Mouse (Mus musculus): ENCODE data around the gene Cep104.
A peak's percentile ranks its signal among the peaks of the same experiment; 100 is the strongest.

The Cep104 gene

DNA sequence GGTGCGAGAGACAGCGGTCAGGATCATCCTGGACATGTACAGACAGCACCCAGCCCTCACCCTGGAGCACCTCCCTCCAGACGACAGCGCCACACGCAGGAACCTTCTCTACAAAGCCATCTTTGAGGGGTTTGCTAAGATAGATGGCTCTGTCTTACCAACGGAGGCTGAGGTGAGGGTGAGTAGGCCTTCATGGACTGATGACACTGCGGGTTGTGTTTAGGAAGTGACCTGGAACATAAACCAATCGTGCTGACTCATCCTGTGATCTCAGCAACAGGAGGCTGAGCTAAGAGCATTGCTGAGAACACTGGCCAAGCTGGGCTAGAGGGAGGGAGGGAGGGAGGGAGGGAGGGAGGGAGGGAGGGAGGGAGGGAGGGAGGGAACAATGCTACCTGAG is 18.5 kb downstream of the Cep104 start:
- DNase-seq (ENCODE audit: low spot score in 2 of 2) = no peak

DNA sequence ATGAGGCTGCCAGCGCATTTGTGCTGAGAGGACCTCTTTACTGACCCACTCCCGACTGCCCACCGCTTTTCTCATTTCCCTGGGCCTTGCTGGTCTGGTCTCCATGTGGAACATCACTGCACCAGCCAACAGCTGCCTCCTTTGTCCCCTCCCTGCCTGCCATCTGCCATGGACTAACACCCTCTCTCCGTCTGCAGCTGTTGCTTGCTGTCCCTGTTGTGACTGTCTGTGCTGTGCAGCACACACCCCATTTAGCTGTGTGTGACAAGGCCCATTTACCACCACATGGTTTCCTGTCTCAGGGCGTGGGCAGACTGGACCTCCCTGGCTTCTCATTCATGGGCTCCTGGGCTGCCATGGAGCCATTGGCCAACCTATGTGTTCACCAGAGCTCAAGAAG is 30.5 kb downstream of the Cep104 start:
- no peak for DNase-seq (ENCODE audit: low spot score in 2 of 2)

DNA sequence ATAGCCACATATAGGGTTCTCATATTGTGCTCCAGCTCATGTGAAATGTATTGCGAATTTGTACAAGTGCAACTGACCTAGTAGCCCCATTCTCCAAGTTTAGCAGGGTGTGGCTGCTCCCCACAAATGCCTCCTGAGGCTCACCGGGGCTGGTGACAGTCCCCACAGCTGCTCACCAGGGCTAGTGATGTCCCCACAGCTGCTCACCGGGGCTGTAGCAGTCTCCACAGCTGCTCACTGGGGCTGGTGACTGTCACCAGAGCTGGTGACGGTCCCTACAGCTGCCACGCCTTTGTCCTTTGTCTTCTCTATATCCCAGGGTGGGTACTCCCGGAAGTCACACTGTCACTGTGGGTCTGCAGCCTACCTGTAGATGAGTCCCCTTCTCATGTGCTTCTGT is 31.3 kb downstream of the Cep104 start:
- DNase-seq (ENCODE audit: low spot score in 2 of 2) = no peak

DNA sequence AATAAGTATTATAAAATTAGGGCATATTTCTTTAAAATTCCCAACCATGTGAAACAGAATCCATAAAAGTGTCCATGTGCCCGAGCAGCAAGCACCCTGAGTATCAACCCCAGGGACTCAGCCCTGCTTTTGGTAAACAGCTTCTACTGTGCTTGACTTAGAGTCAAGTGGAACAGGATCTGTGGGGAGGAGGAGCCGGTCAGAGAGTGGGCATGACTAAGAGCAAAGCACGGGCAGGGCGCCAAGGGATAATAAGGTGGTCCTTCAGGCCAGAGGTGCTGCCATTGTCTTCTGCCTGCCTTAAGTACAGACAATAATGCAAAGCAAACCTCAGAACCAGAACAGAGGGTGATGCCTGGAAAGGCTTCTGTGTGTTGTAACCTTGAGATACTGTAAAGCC is 32.8 kb downstream of the Cep104 start:
- no peak for DNase-seq (ENCODE audit: low spot score in 2 of 2)

DNA sequence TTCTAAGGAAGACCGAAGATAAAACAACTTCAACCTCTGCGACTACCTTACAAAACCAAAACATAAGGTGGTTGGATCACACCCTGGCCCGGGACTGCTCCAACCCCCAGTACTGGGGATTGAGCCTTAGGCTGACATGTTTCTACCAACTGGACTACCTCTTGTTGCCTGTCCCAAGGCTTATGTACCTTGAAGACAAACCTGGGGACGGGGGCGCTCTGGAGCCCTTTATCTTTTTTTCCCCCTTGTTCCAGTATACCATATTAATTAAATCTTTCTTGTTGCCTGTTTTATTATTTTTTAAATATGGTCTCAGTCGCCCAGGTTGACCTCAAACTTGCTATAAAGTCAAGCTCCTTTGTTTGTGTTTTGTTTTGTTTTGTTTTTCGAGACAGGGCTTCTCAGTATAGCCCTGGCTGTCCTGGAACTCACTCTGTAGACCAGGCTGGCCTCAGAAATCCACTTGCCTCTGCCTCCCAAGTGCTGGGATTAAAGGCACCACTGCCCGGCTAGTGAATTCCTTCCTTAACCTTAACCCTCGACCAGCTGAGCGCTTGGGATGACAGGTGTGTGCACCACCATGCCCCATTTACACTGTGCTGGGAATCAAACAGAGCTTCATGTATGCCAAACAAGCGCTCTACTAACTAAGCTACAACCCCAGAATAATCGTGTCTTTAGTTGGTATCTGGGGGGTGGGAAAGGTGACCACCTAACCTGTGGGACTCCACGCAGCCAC is 36.1 kb downstream of the Cep104 start:
- no peak for DNase-seq (ENCODE audit: low spot score in 2 of 2)

DNA sequence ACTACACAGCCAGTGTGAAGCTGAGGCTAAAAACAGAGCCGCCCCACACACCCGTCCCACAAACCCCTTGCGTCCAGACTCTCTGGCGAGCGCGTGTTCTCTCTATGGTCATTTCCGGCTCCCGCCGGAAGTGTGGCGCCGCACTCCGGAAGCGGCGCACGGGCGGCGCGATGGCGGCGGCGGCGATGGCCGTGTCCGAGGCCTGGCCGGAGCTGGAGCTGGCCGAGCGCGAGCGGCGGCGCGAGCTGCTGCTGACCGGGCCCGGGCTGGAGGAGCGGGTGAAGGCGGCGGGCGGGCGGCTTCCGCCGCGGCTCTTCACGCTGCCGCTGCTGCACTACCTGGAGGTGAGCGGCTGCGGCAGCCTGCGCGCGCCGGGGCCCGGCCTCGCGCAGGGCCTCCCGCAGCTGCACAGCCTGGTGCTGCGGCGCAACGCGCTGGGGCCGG is 36.7 kb downstream of the Cep104 start, which contains the start of gene Lrrc47:
Gene Lrrc47 (plus strand): TSS at position 86 of the 444 bp plus-strand sequence.
- peak; percentile 81 to 84 for DNase-seq (ENCODE audit: low spot score in 2 of 2)

DNA sequence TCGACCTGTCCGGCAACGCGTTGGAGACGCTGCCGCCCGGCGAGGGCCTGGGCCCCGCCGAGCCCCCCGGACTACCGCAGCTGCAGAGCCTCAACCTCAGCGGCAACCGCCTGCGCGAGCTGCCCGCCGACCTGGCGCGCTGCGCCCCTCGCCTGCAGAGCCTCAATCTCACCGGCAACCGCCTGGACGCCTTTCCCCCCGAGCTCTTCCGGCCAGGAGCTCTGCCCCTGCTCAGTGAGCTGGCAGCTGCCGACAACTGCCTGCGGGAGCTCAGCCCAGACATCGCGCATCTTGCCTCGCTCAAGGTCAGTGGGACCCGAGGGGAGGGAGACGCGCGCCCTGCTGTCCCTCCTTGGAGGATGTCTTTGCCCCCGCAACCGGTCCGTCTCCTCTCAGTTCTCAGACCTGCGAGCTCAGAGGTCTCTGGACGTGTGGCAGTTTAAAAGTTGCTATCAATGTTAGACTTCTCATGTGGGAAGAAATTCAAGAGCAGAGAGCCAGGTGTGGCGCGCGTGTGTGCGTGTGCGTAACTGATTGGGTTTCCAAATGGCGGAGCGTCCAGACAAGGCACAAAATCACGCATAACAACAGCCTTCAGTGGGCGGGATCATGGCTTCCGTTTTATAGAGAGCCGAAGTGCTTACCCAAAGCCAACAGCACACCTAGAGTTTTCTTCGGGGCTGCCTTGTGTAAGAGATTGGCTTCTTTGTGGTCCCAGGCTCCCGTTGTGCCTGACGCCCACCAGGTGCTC is 37.3 kb downstream of the Cep104 start:
- no peak for DNase-seq (ENCODE audit: low spot score in 2 of 2)

DNA sequence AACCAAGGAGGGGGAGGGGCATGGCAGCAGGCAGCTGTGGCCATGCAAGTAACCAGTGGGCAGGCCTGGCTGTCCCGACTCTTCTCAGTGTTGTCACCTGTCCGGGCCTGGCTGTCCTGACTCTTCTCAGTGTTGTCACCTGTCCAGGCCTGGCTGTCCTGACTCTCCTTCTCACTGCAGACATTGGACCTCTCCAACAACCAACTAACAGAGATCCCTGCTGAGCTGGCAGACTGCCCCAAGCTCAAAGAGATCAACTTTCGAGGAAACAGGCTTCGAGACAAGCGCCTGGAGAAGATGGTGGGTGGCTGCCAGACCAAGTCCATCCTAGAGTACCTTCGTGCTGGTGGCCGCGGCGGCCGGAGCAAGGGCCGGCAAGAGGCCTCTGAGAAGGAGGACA is 40.5 kb downstream of the Cep104 start:
- DNase-seq (ENCODE audit: low spot score in 2 of 2) = no peak

DNA sequence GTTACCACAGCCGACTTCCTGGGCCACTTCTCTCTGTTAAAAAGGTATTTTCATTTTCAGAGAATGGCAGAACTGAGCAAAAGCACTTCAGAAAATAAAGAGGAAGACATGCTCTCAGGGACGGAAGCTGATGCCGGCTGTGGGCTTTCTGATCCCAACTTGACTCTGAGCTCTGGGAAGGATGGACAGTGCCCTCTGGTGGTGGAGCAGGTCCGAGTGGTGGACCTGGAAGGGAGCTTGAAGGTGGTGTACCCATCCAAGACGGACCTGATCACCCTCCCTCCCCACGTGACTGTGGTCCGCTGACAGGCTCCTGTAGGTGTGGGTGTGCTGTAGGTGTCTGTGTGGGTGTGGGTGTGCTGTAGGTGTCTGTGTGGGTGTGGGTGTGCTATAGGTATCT is 44.6 kb downstream of the Cep104 start:
- DNase-seq (ENCODE audit: low spot score in 2 of 2) = peak; percentile 24 to 36

DNA sequence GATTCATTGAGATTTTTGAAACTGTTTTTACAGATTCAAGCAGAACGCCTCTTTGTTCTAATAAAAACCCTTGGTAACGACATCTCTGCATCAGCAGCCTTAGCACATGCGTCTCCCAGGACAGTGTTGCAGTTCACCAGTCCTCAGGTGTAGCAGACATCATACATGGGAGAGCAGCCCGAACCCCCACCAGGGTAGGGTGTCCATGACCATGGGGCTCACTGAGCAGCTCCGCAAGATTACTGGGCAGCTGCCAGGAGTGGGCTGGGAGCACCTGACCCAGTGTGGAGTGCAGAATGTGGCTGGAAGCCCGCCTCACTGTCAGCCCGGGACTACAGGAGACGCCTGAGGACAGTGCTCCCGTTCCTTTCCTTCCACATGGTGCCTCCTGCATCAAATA is 46.4 kb downstream of the Cep104 start:
- DNase-seq (ENCODE audit: low spot score in 2 of 2) = no peak

DNA sequence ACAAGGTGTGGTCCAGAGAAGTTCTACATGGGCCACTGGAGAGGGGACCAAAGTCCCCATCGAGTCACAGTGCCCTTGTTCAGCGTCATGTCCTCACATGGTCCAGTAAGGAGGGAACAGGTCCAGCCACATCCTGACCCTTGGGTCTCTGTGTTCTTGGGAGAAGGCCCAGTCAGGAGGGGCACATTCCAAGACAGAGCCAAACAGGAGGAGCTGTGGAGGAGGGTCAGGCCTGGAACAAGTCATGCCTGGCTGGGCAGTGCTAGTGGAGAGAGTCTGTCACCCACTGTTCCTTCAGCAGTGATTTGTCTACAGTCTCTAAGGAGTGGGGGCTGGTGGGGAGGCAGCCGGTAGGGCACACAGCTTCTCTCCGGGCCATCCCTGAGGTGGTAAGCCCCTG is 47.4 kb downstream of the Cep104 start:
- no peak for DNase-seq (ENCODE audit: low spot score in 2 of 2)

DNA sequence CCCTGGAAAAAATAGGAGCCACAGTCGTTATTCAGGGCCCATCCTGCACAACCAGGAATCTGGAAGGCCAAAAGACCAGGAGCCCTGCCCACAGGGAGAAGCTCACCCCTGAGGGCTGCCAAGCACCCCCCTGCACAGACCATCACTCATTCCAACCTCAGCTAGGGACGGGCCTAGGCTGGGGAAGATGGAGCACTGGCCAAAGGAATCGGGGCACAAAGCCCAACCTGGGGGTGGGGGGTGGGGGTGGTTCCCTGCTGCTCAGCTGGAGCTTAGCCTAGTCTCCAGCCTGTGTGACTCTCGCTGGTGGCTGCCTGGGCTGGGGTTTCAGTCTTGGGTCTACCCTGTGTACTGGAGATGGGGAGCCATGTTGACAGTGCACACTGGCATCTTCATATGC is 47.9 kb downstream of the Cep104 start:
- DNase-seq (ENCODE audit: low spot score in 2 of 2) = no peak

DNA sequence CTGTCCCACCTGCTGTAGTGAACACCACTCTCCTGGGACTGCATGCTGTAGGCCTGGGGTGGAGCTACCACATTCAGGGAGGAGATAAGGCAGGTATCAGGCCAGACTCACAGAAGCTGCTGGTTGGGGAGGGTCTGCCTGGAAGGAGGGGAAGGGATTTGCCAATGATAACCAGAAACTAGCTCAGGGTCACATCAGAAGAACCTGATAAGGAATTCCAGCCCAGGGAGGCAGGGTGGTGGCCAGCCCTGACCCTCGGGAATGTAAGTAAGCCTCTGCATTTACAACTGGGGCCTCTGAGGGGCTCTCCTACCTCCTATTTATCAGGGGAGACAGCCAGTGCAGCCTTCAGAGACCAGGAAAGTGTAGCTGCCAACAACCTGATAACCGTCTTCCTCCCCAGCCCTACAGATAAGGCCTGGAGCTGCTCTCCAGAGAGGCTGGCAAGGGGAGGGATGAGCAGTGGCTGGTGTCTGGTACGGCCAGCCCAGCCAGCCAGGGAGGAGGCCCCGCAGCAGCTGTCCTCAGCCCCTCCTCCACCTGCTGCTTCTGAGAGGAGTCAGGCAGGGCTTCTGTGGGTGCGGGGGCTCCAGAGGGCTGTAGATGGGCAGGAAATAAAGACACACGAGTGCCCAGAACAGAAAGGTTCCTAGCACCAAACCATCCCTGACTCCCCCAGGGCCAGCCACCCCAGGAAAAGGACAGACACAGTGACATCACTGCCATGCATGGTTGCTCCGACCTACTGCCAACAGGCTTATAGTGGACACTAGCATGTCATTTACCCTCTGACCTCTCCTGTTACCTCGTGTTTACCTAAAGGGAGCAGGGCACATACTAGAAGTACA is 49.0 kb downstream of the Cep104 start:
- peak; percentile 49 to 58 for DNase-seq (ENCODE audit: low spot score in 2 of 2)

DNA sequence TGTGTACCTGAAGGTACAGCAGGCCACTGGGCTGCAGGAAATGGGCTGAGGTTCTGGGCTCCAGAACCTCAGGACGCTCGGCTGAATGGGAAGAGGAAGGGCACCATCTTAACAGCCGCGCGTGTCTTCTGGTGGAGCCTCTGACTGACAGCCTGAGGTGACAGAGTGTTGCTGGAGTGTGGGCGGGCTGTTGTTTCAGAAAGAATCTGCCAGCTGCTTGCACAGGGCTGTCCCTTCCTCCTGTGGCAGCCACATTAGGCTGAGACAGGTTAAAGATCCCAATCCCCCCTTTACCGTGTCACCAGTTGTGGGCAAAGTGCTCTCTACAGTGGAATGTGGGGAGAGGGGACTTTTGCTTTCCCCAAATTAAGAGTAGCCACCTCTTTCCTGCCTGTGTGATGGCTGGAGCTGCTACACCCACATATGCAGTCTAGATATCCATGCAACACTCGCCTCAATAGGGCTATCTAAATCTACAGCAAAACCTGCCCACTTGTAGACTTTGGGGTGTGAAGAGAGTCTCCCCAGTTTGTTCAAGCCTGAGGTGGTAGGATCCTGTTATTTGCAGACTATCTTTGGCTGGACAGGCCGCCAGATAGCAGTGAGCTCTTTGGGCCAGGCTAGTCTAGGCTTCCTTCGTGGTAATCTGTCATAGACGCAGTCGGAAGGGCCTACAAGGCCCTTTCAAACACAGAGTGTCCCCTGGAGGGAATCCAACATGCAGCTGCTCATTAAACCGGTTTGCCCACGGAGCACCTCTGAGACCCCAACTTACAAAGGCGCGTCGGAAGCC is 49.9 kb downstream of the Cep104 start:
- no peak for DNase-seq (ENCODE audit: low spot score in 2 of 2)

DNA sequence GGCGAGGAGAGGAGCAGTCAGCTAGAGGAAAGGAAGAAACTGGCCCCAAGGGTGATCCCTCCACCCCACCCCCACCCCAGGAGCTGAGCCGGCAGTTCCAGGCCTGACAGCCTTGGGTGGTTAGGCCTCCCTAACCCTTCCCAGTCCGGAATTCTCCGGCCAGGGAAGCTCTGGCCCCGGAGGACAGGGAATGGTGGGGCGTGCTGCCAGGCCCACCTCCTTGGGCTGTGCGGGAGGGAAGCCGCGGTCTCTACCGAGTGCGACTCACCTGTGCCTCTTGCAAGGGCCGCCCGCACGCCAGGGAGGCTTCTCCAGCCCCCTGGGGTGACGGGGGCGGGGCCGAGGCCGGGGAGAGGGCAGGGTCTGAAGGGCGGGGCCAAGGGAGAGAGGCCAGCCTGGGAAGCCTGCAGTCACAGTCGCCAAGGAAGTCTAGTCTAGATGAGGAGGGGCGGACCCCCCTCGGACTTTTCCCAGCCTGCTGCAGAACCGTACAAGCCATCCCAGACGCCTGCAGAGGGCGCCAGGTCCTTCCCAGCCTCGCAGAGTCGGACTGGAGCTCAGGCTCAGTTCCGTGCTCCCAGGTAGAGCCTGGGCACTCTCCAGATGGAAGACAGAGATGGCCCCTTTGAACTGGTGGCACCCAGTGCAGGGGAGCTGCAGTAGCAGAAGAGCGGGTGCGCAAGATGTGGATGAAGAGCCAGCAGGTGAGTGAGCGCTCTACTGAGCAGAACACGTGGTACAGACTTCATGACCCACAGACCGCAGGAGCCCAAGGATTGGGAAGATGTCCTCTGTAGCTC is 50.8 kb downstream of the Cep104 start, which contains the start of gene Smim1:
Gene Smim1 (minus strand): TSS at position 590 of the 800 bp plus-strand sequence.
- DNase-seq (ENCODE audit: low spot score in 2 of 2) = peak; percentile 40 to 57

DNA sequence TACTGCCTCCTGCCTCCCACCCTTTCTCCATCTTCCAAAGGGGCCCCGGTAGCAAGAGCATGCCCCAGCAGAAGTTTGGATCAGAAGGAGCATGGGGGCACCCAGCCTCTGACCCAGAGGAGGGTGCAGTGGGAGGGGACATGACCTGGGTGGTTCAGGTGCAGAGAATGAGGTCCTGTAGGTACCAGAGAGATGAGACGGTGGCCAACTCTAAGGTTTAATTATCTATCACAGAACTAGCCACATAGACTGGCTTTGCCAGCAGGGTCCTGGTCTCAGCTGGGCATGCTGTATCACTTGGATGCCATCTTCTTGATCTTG is 51.4 kb downstream of the Cep104 start:
- DNase-seq (ENCODE audit: low spot score in 2 of 2) = no peak

DNA sequence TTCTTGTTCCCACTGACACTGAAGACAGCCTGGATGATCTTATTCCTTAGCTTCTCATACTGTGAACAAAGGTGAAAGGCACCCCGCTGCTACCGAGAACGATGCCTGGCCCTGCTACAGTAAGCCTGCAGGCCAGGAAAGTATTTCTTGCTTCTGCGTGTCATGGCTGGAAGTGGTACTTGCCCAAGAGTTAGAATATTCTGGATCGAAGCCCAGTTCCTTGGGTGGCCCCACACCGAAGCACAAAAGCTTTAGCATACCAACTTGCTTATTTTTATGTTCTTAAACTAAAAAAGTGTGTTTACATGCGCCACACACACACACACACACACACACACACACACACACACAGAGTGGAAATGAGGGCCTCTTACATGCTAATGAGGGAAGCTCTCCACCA is 53.1 kb downstream of the Cep104 start:
- no peak for DNase-seq (ENCODE audit: low spot score in 2 of 2)

DNA sequence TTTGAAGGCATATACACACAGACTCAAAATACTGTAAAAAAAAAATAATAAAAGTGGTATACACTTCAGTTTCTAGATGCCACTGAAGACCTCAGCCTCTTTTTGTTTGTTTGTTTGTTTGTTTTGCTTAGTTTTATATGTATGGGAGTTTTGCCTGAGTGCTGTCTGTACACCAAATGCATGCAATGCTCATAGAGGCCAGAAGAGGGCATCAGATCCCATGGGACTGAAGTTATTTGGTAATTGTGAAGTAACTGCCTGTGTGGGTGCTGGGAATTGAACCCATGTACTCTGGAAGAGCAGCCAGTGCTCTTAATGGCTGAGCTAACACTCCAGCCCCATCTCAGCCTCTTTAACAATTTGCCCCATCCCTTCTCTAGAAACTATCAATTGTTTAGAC is 53.7 kb downstream of the Cep104 start:
- no peak for DNase-seq (ENCODE audit: low spot score in 2 of 2)

DNA sequence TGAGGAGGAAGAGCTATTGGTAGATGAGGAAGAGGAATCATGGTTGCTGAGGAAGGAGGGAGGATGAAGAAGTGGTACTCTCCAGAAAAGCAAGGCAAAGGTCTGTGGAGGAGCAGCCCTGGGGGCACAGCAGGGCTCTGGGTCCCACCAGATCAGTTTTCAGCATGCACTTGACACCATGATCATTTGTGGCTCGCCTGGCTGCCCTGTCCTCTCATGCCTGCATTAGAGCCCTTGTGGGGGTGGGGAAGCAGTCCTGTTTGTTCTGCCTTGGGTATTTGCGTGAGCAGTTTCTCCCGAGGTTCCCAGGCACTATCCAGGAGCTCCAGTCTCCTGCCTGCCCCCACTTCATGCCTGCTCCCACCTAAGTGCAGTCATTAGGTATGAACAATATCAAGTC is 62.1 kb downstream of the Cep104 start:
- no peak for DNase-seq (ENCODE audit: low spot score in 2 of 2)

DNA sequence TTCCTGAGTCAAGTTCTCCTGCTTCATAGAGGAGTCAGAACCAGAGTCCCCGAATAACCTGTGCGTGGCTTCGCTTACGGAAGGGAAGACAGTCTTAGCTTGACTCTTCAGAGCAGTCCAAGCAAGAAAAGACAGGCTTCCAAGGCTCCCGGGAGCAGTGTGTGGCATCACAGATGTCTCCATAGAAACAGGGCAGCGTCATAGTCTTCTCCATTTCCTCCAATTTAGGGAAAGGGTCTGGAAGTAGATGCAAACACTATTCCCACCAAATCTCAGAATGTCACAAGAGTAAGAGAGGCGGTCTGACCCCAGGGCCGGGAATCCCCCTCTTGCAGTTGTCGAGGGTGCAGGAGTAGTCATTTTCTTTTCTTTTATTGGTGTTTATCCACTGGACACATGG is 67.6 kb downstream of the Cep104 start, which contains the start of gene Ccdc27:
Gene Ccdc27 (minus strand): TSS at position 101 of the 400 bp plus-strand sequence.
- DNase-seq (ENCODE audit: low spot score in 2 of 2) = no peak

DNA sequence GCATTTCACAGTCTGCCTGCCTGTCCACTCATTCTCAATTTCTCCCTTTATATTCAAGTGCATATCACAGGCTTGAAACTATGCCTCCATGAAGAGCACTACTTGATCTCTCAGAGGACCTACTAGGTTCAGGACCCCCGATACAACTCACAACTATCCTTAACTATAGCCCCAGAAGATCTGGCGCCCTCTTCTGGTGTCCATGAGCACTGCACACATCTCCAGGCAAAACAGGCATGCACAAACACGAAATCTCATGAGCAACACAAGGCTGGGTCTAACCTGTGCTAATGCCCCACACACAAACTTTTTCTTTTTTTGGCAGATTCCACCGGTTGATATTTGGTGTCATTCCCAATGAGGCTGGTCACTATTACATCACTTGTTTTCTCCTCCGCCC is 70.8 kb downstream of the Cep104 start:
- DNase-seq (ENCODE audit: low spot score in 2 of 2) = no peak

Data from spleen, postnatal 36 days (tissue).